8 mouse cellular contexts compared by ENCODE assay signal in the genomic region with DNA sequence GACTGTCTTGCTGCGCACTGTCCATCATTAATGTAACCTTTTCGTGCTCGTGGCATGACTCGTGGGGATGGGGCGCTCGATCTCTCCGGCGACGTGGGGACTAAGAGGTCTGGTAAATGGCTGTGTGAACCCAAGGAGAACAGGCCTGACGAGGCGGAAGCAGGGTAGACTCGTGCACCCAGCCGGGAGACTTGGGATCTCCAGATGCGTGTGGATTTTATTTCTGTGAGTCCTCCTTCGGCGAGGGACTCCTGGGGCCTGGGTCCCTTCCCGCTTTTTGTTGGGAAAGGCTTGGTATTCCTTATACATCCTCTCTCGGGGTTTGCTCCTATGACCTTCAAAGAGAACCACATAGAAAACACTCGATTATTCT. TPM values are rescaled to one million over a fixed set of nuclear protein-coding genes. Genes with fewer than 3 reads are reported as not detected.
DNase-seq lines count a peak whose midpoint lies in the region; ATAC-seq and TF ChIP-seq lines count a peak whose summit lies in the region.

No protein-coding gene starts in this region.

- TF ChIP-seq CTCF in lung, embryonic 14.5 days (IDR thresholded peaks at IDR 0.05; ENCODE audit: low read depth) = no peak

- no peak for DNase-seq in cerebellum, postnatal 14 days
- no peak for DNase-seq in lung, embryonic 14.5 days
- no peak for DNase-seq in lung, postnatal 25 days (ENCODE audit: low spot score)
- DNase-seq in layer of hippocampus, adult 11-12 months (ENCODE audit: low spot score) = no peak

- peak overlapping the region; percentile 97 for H3K4me3 ChIP-seq in lung, embryonic 14.5 days (ENCODE audit: low read depth, low read length)
- H3K4me3 ChIP-seq in forebrain, embryonic 15.5 days = peak overlapping the region; percentile 96
- peak overlapping the region; percentile 96 for H3K4me3 ChIP-seq in liver, embryonic 12.5 days
- peak overlapping the region; percentile 95 for H3K4me3 ChIP-seq in stomach, embryonic 14.5 days (ENCODE audit: low read depth, low read length)

- H3K4me2 ChIP-seq in lung, embryonic 14.5 days = peak overlapping the region; percentile 80
- peak overlapping the region; percentile 65 for H3K4me2 ChIP-seq in forebrain, embryonic 15.5 days (replicated peaks)
- H3K4me2 ChIP-seq in liver, embryonic 12.5 days = peak overlapping the region; percentile 77
- H3K4me2 ChIP-seq in stomach, embryonic 14.5 days (replicated peaks; ENCODE audit: low read depth, low read length) = peak overlapping the region; percentile 77

- peaks cover 4% of the 10 kb centered on the region; the same call in 1 of the 2 replicates for H3K4me1 ChIP-seq in lung, embryonic 14.5 days (ENCODE audit: insufficient read depth)
- H3K4me1 ChIP-seq in forebrain, embryonic 15.5 days = peaks cover 25% of the 10 kb centered on the region
- H3K4me1 ChIP-seq in liver, embryonic 12.5 days = peaks cover 39% of the 10 kb centered on the region
- 0 out of 2 replicates have a peak, but pooled peaks cover 4% of the 10 kb centered on the region for H3K4me1 ChIP-seq in stomach, embryonic 14.5 days (ENCODE audit: control insufficient read depth, insufficient read depth, low read length)

- peak; percentile 26; the same call in 1 of the 2 replicates for ATAC-seq in cerebellum, adult (ENCODE audit: insufficient number of reproducible peaks, low FRiP score, low TSS enrichment)
- ATAC-seq in lung, embryonic 14.5 days (ENCODE audit: insufficient read depth) = peak; percentile 74
- peak; percentile 75 for ATAC-seq in forebrain, embryonic 15.5 days (replicated peaks)
- ATAC-seq in liver, embryonic 12.5 days = peak; percentile 40
- ATAC-seq in stomach, embryonic 14.5 days (ENCODE audit: insufficient number of reproducible peaks, insufficient read depth, low FRiP score, low read depth) = peak; percentile 25; the same call in 1 of the 2 replicates

- no peaks in the 10 kb centered on the region for H3K9me3 ChIP-seq in lung, embryonic 14.5 days (ENCODE audit: low read depth, low read length)
- 0 out of 2 replicates have a peak, but pooled peaks cover 3% of the 10 kb centered on the region for H3K9me3 ChIP-seq in forebrain, embryonic 15.5 days
- no peaks in the 10 kb centered on the region for H3K9me3 ChIP-seq in liver, embryonic 12.5 days (replicated peaks)
- no peaks in the 10 kb centered on the region for H3K9me3 ChIP-seq in stomach, embryonic 14.5 days (ENCODE audit: control insufficient read depth, low read depth, low read length)

- peak overlapping the region; percentile 73 for H3K27ac ChIP-seq in lung, embryonic 14.5 days (ENCODE audit: low read depth)
- peak overlapping the region; percentile 86 for H3K27ac ChIP-seq in forebrain, embryonic 15.5 days (replicated peaks)
- H3K27ac ChIP-seq in liver, embryonic 12.5 days = peak overlapping the region; percentile 73; the same call in 1 of the 2 replicates
- peak overlapping the region; percentile 76 for H3K27ac ChIP-seq in stomach, embryonic 14.5 days (ENCODE audit: low read length)

- 36% methylated on average over 19 of the region's 19 CpGs for WGBS in lung, embryonic 14.5 days
- 36% methylated on average over 19 of the region's 19 CpGs for WGBS in forebrain, embryonic 15.5 days
- WGBS in liver, embryonic 12.5 days (ENCODE audit: insufficient replicate concordance) = 32% methylated on average over 19 of the region's 19 CpGs
- 37% methylated on average over 19 of the region's 19 CpGs for WGBS in stomach, embryonic 14.5 days

- no peaks in the 10 kb centered on the region for H3K36me3 ChIP-seq in lung, embryonic 14.5 days (ENCODE audit: insufficient read depth)
- H3K36me3 ChIP-seq in forebrain, embryonic 15.5 days = peaks cover 14% of the 10 kb centered on the region
- peaks cover 19% of the 10 kb centered on the region for H3K36me3 ChIP-seq in liver, embryonic 12.5 days
- H3K36me3 ChIP-seq in stomach, embryonic 14.5 days (ENCODE audit: control insufficient read depth, insufficient read depth, low read length) = no peaks in the 10 kb centered on the region

- peak overlapping the region; percentile 95 for H3K9ac ChIP-seq in lung, embryonic 14.5 days
- H3K9ac ChIP-seq in forebrain, embryonic 15.5 days (replicated peaks) = peak overlapping the region; percentile 90
- peak overlapping the region; percentile 90 for H3K9ac ChIP-seq in liver, embryonic 12.5 days
- H3K9ac ChIP-seq in stomach, embryonic 14.5 days (replicated peaks; ENCODE audit: low read depth, low read length) = peak overlapping the region; percentile 73

- H3K27me3 ChIP-seq in lung, embryonic 14.5 days (ENCODE audit: insufficient read depth, low read length) = no peaks in the 10 kb centered on the region
- H3K27me3 ChIP-seq in forebrain, embryonic 15.5 days = no peaks in the 10 kb centered on the region
- H3K27me3 ChIP-seq in liver, embryonic 12.5 days (replicated peaks) = no peaks in the 10 kb centered on the region
- H3K27me3 ChIP-seq in stomach, embryonic 14.5 days (ENCODE audit: control insufficient read depth, insufficient read depth, low read length) = no peaks in the 10 kb centered on the region

RNA-seq across cellular contexts. Expression of gene Clns1a, which starts 0.3 kb away (rescaled TPM):
- polyA plus RNA-seq in lung, embryonic 14.5 days (2014; fragmentation: Nextera tagmentation; extraction: Ambion mirVana) = 213 and 214 TPM in 2 replicates
- 203 and 204 TPM in 2 replicates for polyA plus RNA-seq in forebrain, embryonic 15.5 days (2015; fragmentation: Nextera tagmentation; extraction: Ambion mirVana)
- 120 and 129 TPM in 2 replicates for polyA plus RNA-seq in liver, embryonic 12.5 days (2016; fragmentation: Nextera tagmentation; extraction: Ambion mirVana)
- polyA plus RNA-seq in stomach, embryonic 14.5 days (2014; fragmentation: Nextera tagmentation; extraction: Ambion mirVana) = 179 and 182 TPM in 2 replicates

RNA-seq across cellular contexts. Expression of gene Aqp11, which starts 42.0 kb away (rescaled TPM):
- 3.2 and 3.9 TPM in 2 replicates for polyA plus RNA-seq in lung, embryonic 14.5 days (2014; fragmentation: Nextera tagmentation; extraction: Ambion mirVana)
- 7.6 and 9.7 TPM in 2 replicates for polyA plus RNA-seq in forebrain, embryonic 15.5 days (2015; fragmentation: Nextera tagmentation; extraction: Ambion mirVana)
- 12.1 and 12.8 TPM in 2 replicates for polyA plus RNA-seq in liver, embryonic 12.5 days (2016; fragmentation: Nextera tagmentation; extraction: Ambion mirVana)
- 12.1 and 13.3 TPM in 2 replicates for polyA plus RNA-seq in stomach, embryonic 14.5 days (2014; fragmentation: Nextera tagmentation; extraction: Ambion mirVana)

Comparison
In these comparisons a context has a peak if more than half of its experiments do, and no peak if none do; other contexts are left out.
1. ATAC-seq: peak in every context shown above with its lines; median percentile 75 in forebrain, embryonic 15.5 days; 74 in lung, embryonic 14.5 days; 40 in liver, embryonic 12.5 days; 26 in cerebellum, adult; 25 in stomach, embryonic 14.5 days.